Mouse (Mus musculus): ENCODE measurements at regions not wholly inside any gene's neighbourhood (a gene's known extent, or its start where the extent isn't known, plus 50 kb on each side); places are given as distances from the start of the nearest gene placed in this dataset.

DNA sequence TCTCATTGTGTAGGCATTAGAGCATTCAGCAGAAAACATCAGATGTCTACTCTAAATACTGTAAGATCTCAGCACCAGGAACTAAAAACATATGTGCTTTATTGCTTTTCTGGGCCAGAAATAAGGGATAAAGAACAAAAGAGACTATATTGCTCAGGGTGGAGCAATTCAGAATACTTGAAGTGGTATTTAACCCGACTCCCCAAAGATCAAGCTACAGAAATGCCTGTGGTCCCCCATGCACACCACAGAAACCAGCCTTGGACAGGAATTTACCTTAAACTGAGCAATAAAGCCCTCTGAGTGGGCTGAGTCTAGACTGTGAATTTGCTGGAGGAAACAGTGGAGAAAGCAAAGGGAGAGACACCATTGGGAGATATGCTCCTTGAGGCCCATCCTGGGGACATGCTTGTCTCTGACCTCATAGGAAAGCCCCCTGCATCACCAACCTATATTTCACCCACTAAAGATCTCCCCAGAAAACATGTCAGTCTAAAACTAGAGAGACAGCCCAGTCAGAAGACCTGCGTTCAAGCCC is 197.3 kb upstream of the 4930412O13Rik start:
- no peak for DNase-seq (ENCODE audit: low spot score)

DNA sequence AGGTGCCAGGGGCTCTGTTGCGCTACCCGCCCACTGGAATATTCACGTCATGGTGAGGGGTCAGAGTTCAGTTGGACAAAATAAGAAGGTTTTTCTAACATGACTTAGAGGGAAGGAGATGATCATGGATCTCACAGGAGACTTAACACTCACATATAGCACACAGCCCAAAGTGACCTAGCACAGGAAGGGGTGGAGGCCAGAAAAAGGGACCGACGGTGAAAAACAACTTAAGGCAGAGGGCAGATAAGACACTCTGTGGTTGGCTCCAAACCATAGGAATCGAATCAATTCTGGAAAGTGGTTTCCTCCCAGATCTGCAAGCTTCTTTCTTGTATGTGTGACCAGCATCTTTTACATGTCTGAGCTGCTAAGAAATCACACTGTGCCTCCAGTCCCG is 192.9 kb upstream of the 4930412O13Rik start:
- no peak for DNase-seq (ENCODE audit: low spot score)

DNA sequence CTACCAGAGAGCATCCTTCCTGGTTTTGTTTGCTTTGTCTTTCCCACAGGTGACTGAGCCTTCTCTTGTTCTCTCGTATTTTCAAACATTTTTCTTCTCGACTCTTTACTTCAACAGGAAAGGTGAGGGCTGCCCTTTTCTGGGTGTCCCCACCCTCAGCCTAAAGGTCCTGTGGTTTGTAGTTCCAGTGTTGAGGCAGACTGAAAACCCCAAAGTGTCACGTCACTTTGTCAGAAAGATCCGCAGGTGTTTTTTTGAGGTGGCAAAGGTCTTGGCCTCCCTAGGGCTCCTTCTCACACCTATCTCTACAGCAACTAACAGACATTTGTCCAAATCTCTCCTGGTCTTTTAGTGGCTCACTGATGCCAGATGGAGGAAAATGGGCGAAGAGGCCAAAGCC is 191.5 kb upstream of the 4930412O13Rik start:
- no peak for DNase-seq (ENCODE audit: low spot score)

DNA sequence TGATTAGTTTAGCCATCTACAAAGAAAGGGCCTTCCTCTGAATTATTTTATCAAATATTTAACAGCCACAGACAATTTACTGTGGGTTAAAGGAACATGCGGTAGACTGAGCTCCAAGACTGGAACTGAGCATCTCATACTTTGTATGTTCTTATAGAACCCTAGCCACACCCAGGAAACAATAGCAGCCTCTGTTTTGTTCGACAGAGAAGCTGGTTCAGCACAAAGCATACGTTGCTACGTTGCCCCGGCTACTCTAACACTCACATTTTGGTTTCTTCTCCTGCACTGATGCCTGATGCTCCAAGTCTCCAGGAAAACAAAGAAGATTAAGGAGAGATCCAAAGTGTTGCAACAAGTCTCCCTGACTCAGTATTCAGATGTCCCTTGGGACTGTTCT is 189.5 kb upstream of the 4930412O13Rik start:
- no peak for DNase-seq (ENCODE audit: low spot score)

DNA sequence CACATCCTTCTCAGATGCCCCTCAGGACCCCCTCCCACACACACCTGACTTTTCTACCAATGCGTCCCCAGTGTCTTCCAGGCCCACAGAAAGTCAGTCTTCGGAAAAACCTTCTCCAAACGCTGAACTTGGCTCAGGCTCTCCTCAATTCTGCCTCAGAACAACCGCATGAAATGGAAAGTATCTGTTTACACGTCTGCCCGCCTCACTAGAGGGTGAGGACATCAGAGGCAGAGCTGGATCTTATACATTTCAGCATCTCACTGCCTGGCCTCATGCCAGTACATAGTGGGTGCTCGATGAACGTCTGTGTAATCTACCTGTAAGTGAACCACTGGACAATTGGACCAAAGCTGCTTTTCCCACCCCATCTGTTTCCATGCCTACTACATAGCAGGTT is 189.1 kb upstream of the 4930412O13Rik start:
- no peak for DNase-seq (ENCODE audit: low spot score)

DNA sequence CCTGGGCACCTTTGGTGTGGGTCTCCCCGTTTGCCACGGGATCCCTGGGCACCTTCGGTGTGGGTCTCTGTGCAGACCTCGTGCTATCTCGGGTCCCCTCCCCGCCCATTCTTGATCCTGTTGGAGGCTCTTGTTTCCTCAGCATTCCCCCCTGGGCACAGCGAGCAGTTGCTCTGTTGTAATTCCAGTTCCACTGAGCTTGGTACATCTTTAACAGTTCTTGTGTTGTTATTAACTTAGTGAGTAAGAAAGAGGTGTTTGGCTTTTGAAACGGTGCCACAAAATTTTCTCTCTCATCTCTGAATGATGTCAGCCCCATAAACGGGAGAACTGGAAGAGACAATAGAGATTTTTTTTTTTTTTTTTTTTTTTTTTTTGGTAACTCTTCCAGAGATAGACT is 187.7 kb upstream of the 4930412O13Rik start:
- DNase-seq (ENCODE audit: low spot score) = no peak

DNA sequence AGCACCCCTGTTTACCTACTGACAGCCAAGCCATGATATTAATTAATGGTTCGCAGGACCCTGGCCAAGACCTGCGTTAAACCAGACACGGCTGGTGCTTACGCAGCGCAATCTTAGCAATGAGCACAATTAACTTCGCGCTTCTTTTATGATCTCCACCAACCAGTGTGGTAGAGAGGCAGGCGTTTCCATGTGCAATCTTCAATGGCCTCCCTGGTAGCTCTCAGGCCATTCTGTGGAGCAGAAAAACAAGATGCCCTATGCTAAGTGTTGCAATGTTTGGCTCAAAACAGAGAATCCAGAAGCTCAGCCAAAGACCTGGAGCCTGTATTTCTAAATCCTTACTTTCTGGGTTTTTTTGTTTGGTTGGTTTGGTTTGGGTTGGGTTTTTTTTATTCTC is 186.9 kb upstream of the 4930412O13Rik start:
- no peak for DNase-seq (ENCODE audit: low spot score)

DNA sequence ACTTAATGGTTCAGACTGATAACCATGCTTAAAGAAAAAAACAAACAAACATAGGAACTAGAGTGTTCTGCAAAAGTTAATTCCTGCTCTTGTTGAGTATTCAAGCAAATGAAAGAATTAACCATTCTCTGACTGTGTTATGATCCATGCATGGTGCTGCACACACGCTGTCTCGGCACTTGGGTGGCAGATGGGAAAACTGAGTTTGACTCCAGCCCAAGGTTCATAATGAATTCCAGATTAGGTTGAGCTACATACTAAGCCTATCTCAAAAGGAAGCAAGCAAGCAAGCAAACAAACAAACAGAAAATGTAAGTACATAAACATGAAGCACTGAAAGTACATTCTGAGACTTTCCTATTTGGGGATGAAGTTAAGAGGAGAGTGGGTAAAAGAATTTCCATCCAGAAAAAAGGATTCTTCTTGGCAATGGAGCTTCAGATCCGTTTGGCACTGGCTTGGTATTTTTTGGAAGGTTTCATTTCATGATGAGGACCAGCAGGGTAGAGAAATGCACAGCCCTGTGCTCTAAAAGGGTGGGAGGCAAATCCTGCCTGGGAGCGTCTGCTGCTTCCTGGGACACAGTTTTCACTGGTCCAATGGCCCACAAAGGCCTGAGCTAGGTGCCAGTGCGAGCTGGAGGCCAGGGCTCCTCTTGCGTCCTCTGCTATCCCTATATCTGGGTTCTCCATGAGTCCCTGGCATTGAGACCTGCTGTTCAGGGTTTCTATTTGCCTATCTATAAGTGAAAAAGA is 183.3 kb upstream of the 4930412O13Rik start:
- no peak for DNase-seq (ENCODE audit: low spot score)

DNA sequence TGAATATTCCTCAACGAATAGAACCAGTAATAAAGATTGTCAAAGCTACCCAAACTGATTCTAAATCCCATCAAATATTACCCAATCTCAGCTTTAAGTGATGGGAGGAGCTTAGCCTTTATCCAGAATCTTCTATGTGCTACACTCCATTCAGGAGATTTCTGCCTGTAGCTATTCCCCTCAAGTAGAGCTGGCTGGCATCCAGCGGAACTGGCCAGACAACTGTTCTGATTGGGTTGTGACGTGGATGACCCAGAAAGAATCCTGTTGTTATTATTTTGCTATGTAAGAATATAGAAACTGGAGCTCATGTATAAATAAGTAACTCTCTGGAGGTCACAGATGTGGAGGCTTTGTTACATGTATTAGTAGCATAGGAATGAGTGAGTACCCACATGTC is 176.8 kb upstream of the 4930412O13Rik start:
- no peak for DNase-seq (ENCODE audit: low spot score)

DNA sequence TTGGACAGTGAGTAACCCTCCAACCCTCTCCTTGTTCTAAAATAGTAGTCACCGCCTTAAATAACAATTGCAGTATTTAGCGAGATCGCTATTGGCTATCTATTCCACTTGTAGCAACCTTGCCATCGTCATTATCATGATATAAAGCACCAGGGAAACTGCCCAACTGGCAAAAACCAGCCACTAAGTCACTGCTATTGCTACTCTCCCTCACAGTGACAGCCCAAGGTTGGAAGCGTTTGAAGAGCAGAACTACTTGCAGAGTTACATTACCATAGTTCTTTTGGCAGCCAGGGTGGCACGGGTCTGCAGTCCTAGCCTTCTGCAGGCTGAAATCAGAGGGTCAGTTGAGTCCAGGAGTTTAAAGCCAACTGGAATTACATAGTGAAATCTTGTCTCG is 171.6 kb upstream of the 4930412O13Rik start:
- no peak for DNase-seq (ENCODE audit: low spot score)

DNA sequence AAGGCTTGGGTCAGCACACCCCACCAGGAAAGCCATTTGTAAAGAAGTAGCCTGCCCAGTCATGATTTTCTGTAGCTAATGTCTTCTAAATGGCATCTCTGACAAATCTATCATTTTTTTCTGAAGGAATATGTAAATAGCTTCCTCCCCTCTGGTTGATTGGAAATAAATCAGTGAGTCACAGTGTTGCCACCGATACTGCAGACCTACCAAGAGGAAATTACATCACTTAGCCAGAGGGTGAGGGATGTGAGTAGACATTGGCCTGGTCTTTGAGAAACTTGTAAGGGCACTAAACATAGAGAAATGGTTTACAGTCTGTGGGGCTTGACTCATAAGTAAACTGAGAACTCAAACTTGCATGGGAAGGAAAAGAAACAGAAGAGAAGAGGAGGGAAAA is 163.1 kb upstream of the 4930412O13Rik start:
- DNase-seq (ENCODE audit: low spot score) = no peak

DNA sequence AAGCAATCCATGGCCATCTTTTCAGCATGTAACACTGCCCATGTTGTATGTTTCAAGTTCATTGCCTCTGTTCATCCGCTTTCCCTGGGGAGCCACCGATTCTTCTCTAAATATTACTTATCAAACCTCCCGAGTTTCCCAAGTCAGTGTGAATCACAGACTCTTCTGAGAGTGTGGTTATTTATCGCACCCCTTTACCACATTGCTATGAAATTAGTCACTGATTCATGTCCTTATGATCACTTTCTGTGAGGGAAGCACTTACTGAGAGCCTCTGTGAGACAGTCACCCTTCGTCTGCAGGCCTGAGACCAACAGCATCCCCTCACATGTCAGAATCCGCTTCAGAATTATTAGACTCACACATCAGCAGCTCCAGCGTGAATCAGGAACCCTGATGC is 147.8 kb upstream of the 4930412O13Rik start:
- no peak for DNase-seq (ENCODE audit: low spot score)

DNA sequence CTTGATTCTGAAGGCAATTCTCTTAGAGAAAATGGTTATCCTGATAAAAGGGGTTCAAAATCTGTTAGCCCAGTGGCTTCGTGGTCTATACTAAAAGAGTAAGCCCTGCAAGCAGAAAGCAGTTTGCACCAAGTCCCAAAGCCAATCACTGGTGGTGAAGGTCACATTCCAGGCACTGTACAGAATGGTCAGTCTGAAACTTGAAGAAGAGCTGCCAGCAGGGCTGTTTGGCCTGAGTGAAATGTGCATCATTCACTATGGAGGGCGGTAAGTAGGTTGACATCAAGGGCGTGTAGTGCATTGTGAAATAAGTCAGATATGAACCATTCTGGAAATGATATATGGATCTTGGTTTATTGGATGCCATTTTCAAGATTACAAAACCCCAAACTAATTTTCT is 136.9 kb upstream of the 4930412O13Rik start:
- DNase-seq (ENCODE audit: low spot score) = no peak

DNA sequence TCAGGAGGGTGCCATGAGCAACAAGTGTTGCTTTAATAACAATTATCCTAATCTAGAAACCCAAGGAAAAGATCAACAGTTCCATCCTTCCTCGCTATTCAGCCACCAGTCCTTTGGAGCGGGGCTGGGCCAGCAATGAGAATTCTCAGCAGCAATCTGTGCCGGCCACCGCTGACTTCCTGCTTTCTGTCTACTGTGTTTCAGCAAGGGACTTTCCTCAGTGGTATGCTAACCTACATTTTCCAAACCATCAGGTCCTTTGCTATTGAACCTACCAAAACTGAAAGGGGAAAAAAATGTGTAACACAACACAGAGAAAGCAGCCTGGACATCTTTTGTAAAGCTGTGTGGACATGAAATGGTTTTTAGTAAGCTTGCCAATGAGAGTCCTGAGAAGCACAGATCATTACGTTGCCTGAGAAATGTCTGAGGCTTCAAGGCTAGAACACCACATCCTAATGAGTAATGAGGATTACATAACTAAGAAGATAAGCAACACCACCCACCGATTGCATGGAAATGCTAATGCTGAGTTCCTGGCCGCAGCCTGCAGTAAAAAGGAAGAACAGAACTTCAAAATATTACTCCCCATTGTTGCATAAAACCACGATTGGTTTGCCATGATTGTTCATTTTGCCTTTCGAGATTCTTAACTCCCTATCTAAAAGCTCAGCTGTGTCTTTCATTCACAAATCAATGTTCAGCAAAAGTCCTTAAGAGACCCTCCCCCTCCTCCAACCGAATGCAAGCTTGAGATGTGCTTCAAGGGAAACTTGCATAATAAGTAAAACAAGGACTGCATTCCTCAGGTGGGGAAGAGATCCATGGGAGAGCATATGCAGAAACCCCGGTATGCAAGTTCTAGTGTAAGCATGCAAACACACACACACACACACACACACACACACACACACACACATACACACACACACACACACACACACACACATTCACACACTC is 130.9 kb upstream of the 4930412O13Rik start:
- DNase-seq (ENCODE audit: low spot score) = peak; percentile 20

DNA sequence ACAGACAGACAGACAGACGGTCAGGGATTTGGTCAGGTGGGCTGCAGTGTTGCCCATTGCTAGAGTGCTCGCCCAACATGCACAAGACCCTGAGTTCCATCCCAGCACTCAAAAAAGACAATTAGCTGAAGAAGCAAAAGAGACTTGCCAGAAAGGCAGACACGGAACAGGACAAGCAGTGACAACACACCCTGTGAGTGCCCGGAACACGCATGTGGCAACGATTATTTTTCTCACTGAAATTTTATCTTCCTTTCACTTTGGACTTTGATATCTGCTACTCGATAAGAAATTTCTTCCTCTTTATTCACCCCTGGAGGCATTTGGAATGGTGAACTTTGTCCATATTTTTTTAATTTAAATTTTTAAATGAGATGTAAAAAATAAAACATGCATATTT is 127.4 kb upstream of the 4930412O13Rik start:
- no peak for DNase-seq (ENCODE audit: low spot score)

DNA sequence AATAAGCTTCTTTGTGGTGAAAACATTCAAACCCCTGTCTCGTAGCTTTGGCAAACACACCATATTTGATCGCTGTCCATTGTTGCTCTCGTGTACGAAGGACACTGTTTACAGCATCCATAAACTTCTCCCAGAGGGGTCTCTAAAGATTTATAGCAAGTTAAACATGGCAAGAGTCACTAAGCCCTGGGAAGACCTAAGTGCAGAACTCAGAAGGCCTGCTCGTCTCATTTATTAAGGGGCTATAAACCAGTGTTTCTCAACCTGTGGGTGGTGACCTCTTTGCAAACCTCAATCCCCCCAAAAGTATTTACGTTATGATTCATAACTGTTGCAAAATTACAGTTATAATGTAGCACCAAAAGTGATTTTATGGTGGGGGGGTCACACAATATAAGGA is 126.9 kb upstream of the 4930412O13Rik start:
- DNase-seq (ENCODE audit: low spot score) = no peak

DNA sequence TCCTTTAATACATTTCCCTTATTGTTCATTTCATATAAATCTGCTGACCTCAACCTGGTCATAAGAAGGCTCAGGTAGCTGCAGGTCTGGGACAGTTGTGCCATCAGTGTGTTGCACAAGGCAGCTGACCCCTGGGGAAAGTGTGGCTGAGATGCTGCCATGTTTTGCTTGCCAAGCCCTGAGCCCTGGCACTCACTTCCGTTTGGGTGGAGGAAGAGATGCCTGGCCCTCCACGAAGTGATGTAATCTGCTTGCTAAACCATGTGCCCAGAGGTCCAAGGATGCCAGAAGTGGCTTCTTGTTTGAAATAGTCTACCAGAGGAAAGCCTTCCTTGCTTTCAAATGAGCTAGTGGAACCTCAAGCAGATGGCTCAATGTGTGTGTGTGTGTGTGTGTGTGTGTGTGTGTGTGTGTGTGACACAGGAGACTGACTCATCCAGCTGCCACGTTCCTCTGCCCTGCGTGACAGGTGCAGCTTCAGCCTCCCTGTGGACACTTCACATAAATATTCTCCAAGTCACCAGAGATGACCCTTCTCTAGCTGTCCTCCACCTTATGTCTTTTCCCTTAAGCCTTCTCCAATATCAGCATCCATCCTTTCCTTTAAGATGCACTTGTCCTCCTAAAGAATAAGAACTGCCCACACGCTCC is 123.2 kb upstream of the 4930412O13Rik start:
- DNase-seq (ENCODE audit: low spot score) = no peak

DNA sequence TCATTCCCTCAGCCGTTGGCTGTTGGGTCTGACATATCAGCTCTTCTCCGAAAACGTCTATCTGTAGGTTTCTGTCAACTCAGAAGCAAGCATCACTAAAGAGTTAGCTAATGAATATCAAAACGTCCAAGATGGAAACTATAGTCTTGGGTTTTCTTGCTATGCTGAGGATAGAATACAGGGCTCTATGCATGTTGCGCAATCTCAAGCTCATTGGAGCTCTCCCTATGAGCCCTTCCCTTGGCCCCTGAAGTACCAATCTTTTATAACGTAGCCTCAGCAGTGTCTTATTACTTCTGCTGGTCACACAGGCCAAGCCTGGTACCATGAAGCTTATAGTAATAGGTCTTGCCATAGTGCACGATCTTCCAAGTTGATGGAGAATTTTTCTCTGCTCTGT is 122.1 kb upstream of the 4930412O13Rik start:
- DNase-seq (ENCODE audit: low spot score) = no peak

DNA sequence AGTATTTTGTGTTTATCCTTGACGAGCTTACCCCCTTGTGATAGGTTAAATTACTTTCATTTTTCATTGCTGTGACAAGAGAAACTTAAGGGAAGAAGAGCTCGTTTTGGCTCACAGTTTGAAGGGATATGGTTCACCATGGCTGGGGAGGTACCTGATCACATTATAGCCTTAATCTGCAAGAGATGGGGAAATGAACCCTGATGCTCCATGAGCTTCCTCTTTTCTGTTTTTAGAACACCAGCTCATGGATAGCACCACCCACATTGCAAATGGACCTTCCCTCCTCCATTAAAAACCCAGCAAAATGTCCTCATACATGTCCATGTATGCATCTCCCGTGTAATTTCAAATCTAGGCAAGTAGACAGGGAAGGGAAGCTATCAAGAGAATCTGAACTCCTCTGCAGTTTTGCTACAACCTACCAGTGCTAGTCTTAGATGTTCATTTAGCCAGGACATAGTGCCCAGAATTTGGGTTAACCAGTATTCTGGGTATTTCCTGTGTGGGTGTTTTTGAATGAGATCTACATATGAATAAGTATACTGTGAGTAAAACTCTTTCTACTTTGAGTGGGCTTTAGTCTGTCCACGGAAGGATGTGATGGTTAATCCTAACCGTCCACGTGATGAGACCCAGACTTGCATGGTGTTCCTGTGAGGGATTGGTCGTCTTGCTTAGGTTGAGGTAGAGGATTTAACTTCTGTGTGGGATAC is 121.5 kb upstream of the 4930412O13Rik start:
- no peak for DNase-seq (ENCODE audit: low spot score)

DNA sequence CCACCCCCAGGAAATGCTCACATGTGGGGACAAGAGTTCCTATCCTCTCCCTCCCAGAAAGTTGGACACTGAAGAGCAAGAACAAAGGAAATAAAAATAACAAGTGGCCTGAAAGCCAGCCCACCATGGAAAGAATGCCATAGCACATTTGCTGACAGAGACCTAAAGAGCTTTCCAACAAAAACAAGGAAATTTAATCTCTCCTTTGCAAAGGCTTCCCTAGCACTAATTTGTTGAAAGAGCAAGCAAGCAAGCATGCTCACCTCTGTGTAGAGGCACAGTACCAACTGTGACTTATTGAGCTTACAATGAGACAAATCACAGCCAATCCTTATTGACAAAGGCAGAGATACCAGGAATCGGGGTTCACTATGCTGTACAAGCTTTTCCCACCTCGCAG is 100.9 kb upstream of the 4930412O13Rik start:
- DNase-seq (ENCODE audit: low spot score) = no peak

DNA sequence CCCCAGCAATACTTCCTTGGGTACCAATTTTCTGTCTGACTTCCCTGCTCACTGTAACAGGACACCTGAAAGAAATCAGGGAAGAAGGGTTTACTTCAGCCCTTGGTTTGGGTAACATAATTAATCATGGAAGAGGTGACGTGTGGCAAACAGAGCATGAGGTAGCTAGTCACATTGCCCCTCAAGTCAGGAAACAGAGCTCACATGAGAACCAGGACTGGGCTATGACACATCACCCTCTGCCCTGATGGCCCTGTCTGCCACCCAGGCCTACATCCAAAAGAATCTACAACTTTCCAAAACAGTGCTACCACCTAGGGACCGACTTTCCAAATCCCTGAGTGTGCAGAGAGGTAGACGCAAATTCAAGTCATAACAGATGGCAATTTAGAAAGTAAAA is 98.4 kb upstream of the 4930412O13Rik start:
- DNase-seq (ENCODE audit: low spot score) = no peak

DNA sequence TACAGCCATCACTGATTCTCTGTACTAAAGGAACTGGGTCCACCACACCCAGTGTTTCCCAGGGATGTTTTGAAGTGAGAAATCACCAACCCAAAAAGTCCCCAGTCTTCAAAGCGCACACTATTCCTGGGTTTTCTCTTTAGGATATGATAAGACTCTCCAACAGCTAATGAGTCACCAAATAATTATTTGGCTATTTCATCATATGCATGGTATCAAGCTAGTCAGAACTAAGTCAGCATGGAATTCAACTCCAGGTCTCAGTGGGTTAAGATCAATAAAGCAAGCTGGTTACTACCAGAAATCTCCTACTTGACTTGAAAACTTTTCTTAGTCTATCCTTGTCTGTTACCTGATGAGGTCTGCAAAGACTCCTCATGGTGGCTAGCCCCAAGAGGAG is 89.1 kb upstream of the 4930412O13Rik start:
- DNase-seq (ENCODE audit: low spot score) = no peak

Measured in heart, adult 8-10 months (tissue).